Mouse (Mus musculus) cerebellum, adult (tissue): ENCODE results near the gene Leng8.

Experiments used
- ATAC-seq: cut with Nextera tagmentation; 2 replicates; pipeline ENCODE4 v1.9.2; 2017; ENCODE audit warnings: mild to moderate bottlenecking, moderate library complexity, mixed read lengths; ENCODE audit not compliant: insufficient number of reproducible peaks, low FRiP score, low TSS enrichment

Gene Leng8

GRCm38 (mm10) chr7:4136771-4137531, at the start of gene Leng8:
Gene Leng8, plus strand, starts transcription at chr7:4137039.
- peak; percentile 93 for ATAC-seq

DNA sequence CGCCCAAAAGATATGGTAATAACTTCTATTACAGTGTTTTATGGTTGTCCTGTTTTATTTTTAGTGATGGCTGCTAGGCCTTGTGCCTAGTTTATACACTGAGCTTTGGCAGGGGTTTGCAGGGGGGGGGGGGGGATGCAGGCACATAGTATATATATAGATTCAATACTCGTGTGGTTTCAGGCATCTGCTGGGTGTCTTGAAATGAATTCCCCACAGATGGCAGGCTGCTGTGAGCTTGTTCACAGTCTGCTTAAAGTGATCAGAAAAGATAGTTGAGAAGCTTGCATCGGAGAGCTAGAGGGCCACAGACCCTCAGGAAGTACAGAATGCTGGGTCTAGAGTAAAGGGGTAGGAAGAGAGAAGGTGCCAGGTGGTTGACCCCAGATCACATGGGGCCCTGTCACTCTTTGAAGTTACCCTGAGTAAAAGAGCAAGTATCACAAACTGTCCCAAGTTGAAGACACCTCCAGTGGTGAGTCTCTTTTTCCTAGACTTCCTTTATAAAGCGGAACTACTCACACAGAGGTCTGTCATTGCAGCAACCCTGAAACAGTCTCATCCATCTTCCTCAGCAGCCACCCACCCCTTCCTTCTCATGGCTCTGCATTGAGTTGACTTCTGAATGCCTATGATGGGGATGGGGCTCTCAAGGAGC, 49.5 kb upstream of the Leng8 start:
- ATAC-seq, result no peak

GRCm38 (mm10) chr7:4087896-4088480, 48.9 kb upstream of the Leng8 start:
- ATAC-seq, result no peak

DNA sequence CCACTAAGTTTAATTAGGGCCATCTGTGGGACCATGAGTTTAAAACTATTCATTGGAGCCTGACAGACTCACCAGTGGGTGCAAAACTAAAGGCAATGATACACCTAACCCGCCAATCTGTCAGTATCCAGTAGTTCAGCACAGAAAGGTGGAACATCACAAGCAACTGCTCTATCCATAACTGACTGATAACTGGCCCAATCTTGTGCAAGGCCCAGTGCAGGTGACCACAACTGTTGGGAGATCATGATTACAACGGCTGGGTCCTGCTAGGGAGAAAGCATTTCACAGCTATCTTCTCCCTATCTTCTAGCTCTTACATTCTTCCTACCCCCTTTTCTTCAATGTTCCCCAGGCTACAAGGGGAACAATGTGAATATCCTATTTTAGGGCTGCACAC, 48.2 kb upstream of the Leng8 start:
- no peak for ATAC-seq

DNA sequence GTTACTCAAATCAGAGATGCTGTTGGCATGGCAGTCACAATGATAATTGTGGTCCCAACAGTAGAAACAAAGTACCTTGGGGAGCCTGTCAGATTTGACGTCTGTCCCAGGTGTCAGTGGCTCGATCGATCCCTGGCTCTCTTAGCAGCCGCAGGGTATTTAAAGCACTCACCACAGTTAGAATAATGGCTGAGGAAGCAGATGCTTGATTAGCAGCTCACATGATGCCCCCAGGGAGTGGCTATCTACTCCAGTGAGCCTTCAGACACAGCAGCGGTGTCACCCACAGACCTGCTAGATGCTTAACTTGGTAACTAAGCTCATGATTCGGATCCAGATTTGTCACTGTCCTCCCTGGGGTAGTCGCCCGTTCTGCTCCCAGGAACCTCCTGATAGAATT, 45.7 kb upstream of the Leng8 start:
- ATAC-seq, result no peak

- no peak for ATAC-seq
These were observed 38.5 kb upstream of the Leng8 start for GRCm38 (mm10) chr7:4098301-4098700.

DNA sequence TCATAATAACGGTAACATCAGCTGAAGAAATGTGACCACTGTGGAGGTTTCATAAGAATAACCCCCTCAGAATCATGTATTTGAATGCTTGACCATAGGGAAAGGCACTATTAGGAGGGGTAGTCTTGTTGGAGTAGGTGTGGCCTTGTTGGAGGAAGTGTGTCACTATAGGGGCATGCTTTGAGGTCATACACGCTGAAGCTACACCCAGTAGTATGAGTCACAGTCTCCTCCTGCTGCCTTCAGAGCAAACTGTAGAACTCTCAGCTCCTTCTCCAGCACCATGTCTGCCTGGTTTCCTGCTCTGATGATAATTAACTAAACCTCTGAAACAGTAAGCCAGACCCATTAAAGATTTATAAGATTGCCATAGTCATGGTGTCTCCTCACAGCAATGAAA, 38.0 kb upstream of the Leng8 start:
- no peak for ATAC-seq

GRCm38 (mm10) chr7:4101144-4101543, 35.7 kb upstream of the Leng8 start:
- ATAC-seq, result no peak

DNA sequence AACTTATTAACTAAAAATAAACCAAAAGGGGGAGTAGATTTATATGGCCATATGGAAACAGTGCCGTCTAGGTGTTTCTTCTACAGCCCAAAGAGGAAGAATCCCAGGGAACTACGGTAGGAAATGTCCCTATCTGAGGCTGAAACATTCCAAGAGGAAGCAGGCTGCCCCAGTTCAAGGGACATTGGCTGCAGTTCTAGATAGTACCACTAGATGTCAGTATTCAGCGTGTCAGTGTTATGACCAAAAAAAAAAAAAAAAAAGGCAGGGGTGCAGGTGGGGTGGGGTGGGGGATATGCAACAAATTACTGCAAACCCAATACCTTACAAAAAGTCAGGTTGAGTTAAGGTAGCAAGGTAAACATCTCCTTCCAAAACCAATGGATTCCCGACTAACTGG, 33.4 kb upstream of the Leng8 start:
- no peak for ATAC-seq

DNA sequence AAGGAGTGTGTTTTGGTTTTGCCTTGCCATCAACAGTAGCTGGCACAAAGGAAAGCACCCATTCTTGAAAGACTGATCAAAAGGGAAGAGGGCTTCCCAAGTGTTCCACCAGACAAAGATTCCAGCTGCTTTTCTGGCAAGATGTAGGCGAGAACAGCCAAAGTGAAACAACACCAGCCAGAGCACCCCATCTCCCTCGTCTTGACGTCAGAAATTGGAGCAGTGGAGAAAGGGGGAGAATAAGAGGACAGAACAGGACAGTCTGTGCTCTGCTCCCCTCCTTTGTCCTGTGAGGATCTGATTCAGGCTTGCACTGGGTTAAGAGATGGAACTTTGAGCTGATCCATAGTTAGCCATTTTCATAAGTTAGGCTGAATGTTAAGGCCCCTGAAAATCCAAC, 25.1 kb upstream of the Leng8 start:
- no peak for ATAC-seq

- no peak for ATAC-seq
These were observed 19.6 kb upstream of the Leng8 start for GRCm38 (mm10) chr7:4117050-4117814.

GRCm38 (mm10) chr7:4119344-4119902, 17.4 kb upstream of the Leng8 start, which contains the start of gene Ttyh1:
Gene Ttyh1, plus strand, starts transcription at chr7:4119408.
- peak; percentile 32; the same call in 1 of the 2 replicates for ATAC-seq

DNA sequence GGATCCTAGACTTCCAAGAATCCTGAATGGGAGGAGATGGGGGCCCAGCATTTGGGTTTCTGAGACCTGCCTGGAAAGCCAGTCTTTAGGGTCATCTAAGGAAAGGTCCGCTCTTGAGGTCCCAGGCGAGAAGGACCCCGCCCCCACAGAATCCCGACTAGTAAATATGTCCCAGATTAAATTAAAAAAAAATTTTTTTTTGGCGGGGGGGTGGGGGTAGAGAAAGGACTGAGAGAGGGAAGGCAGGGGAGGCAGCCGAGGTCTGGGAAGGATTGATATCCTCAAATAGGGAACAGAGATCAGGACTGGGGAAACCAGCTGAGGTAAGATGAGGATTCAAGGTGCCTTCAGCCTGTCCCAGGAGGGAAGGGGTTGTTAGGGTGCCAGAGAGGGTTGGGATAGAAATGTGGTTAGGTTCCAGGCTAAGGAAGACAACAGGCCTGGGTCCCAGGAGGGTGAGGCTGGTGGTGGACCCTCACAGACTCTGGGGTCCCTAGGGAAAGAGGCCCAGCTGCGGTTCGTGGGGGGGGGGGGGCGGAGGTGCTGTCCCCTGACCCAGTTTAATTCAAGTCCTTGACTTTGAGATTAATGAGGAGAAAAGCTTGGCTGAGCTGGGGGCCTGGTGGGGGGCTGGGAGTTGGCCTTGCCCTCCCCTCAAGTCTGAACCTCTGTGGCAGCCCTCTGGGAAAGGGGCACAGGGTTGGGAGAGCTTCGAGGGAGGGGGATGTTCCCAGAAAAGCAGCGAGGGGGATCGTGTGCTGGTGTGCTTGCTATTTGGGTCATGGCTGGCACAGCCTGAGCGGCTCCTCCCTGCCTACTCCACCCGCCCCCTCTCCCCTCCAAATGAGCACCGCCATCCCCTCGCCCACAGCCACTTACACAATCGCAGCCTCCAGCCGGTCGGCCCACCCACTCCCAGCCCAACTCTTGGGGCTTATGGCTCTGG, 16.6 kb upstream of the Leng8 start:
- ATAC-seq, result no peak

DNA sequence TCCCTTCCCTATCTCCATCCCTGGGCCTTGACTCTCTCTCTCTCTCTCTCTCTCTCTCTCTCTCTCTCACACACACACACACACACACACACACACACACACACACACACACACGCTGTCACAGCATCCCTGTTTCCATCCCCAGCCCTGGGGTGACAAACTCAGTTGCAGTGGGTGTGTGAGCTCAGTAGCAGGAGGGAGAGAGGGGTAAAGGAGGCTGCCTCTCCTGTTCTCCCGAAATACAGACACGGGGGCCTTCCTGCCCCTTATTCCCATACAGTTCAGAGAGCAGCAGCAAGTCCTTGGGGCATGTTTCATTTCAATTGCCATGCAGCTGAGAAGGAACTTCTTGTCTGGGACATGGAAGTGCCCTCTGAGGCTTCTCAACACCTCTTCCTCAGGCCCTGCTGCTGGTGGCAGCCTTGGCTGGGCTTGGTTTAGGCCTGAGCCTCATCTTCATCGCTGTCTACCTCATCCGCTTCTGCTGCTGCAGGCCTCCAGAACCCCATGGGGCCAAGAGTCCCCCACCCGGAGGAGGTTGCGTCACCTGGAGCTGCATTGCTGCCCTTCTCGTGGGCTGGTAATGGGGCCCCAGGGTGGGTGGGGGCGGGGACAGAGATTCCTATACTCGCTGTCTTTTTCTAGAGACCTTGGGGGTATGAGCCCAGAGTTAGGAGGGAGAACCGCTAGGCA, 14.6 kb upstream of the Leng8 start:
- ATAC-seq, result no peak

DNA sequence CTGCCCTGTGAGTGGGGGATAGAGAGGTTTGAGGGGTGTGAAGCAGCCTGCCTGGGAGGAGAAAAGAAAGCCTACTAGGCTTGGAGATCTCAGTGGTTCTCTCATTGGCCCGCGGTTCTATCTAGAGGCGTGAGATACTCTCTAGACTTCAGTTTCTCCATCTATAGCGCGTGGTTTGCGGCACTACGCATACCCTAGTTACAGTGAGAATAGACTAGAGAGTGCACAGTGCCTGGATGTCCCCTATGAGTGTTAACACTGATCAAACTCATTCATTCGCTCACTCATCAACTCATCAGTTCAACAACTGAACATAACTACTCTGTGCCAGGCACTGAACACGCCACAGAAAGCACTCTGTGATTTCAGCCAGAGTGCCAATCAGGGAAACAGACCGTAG, 14.1 kb upstream of the Leng8 start:
- ATAC-seq, result no peak

DNA sequence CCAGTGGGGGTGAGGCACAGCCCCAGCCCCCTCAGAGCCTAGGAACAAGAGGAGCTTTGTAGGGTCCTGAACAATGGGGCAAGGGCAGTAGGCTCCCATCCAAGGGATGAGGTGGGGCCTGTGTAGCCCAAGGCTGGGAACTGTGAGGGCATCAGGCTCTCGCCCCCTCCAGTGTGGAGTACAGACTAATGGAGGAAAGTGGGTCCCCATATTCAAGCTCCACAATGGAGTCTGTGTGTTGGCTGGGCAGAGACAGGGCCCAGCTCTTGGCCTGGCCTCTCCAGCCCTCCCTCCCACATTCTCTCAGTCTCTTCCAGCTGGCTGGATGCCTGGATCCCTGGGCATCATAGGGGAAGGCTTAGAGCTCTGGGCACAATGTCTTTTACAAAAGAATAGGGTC, 13.1 kb upstream of the Leng8 start:
- ATAC-seq, result peak; percentile 63

DNA sequence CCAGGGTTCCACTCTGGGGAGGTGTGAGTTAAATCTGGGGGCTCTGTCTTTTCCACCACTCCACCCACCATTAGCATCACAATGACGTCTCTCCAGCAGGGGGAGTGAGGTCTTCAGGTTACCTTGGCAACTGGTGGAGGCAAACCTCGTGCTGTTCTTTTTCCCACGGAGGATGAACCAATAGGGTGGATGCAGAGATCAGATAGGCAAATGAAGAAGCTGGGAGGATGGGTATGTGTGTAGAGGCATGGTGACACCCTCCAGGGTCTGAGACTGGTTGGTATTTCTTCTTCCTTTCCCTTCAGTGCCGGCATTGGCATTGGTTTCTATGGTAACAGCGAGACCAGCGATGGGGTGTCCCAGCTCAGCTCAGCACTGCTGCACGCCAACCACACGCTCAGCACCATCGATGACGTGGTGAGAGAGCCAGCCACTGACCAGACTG, 12.5 kb upstream of the Leng8 start:
- ATAC-seq, result peak; percentile 47; the same call in 1 of the 2 replicates

DNA sequence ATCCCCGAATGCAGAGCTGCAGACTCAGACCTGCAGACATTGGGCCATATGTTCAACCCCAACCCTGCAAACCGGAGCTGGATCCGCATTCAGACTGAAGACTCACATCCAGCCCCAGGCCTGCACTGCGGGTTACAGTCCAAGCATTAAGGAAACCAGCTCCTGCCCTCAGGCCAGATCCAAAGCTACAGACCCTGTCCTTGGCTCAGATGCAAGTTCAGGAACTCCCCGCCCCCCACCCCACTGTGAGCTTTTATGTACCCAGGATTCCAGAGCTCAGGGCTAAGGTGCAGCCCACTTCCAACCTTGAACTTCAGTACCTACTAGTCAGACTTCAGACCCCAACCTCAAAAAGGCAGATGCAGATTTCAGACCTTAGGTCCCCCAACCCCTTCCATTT, 12.0 kb upstream of the Leng8 start:
- no peak for ATAC-seq

- ATAC-seq, result no peak
These were observed 11.5 kb upstream of the Leng8 start for GRCm38 (mm10) chr7:4125306-4125705.
